Comparison of ENCODE assay signal across 9 mouse cellular contexts in the genomic region with DNA sequence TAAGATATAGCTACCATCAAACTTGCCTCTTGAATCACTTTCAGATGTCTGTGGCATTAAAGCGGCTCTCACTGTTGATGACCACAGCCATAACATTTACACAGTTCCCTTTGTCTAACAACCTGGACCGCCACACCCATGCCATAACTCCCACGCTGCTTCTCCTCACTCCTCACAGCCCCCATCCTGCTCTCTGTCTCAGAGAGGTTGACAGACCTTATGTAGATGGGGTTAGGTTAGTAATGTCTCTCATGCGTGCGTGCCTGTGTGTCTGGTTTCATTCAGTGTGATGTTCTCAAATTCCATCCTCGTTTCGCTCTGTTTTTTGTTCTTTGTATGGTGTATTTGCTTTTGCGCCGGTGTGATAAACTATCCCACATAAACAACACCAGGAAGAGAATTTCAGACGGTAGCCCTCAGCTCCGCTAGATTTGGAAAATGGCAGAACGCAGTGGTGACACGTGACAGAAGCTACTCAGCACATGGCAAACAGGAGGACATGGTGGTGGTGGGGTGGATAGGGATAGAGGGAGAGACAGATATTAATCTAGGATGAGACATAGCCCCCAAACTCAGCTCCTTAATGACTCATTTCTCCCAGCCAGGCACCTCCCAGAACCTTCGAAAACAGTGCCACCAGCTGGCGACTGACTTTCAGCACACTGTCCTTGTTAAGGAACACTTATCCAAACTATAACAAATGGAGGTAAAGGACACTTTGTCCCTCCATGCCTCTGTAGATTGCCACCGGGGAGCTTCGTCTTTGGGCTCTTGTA.
DNase-seq lines count a peak whose midpoint lies in the region; ATAC-seq and TF ChIP-seq lines count a peak whose summit lies in the region.
"Had no signal": no experiment of that assay in that cellular context is flagged by ENCODE, and none has a peak within 500 bp of the region (broad histone marks: within the 10 kb centered on the region; RNA-seq: fewer than 3 reads in every experiment).

No protein-coding gene starts in this region.

- no peaks in the 10 kb centered on the region for H3K9me3 ChIP-seq in neural tube, embryonic 11.5 days (ENCODE audit: control insufficient read depth, low read length)
- H3K9me3 ChIP-seq: G1E had no signal

- H3K4me2 ChIP-seq in neural tube, embryonic 11.5 days (ENCODE audit: low read depth) = no peak overlapping the region

- no peaks in the 10 kb centered on the region for H3K4me1 ChIP-seq in neural tube, embryonic 11.5 days (ENCODE audit: control insufficient read depth, insufficient read depth, low read length)

- DNase-seq in adrenal gland, postnatal 36 days = peak; percentile 46 to 53
- DNase-seq in adrenal gland, postnatal 25 days = no peak
- peak; percentile 38 for DNase-seq in neural tube, embryonic 11.5 days (ENCODE audit: low spot score)
- DNase-seq in neural tube, embryonic 10.5 days (ENCODE audit: extremely low spot score, low spot score) = no peak
- DNase-seq in heart, adult 8-10 months (ENCODE audit: low spot score) = peak; percentile 49
- peak in 1 of 2 experiments; percentile 27 for DNase-seq in layer of hippocampus, adult 2 months (ENCODE audit: low spot score in 2 of 2)
- peak; percentile 31 to 67 for DNase-seq in right cerebral cortex, postnatal 10 days (ENCODE audit: low spot score in 2 of 2)

- H3K9ac ChIP-seq in neural tube, embryonic 11.5 days (ENCODE audit: low read length) = no peak overlapping the region

- TF ChIP-seq CTCF in layer of hippocampus, adult 2 months (conservative IDR thresholded peaks at IDR 0.05) = peak; percentile 75

- 76% methylated on average over 17 of the region's 17 CpGs for WGBS in neural tube, embryonic 11.5 days

- no peaks in the 10 kb centered on the region for H3K27me3 ChIP-seq in neural tube, embryonic 11.5 days (ENCODE audit: control insufficient read depth, insufficient read depth, low read length)

- no peaks in the 10 kb centered on the region for H3K36me3 ChIP-seq in neural tube, embryonic 11.5 days (ENCODE audit: control insufficient read depth, insufficient read depth, low read length)
- H3K36me3 ChIP-seq: G1E had no signal

- ATAC-seq in neural tube, embryonic 11.5 days (ENCODE audit: insufficient read depth, low FRiP score, low TSS enrichment) = no peak
- ATAC-seq in erythroid progenitor cell, adult 5-6 weeks (replicated peaks; ENCODE audit: low FRiP score, poor library complexity, severe bottlenecking) = no peak

- no peak overlapping the region for H3K27ac ChIP-seq in neural tube, embryonic 11.5 days (ENCODE audit: low read depth, low read length)
- H3K27ac ChIP-seq in layer of hippocampus, adult 2 months = no peak overlapping the region

- H3K4me3 ChIP-seq in neural tube, embryonic 11.5 days (ENCODE audit: low read depth, low read length) = no peak overlapping the region
- no peak overlapping the region for H3K4me3 ChIP-seq in layer of hippocampus, adult 2 months

Comparison
In these comparisons a context has a peak if more than half of its experiments do, and no peak if none do; other contexts are left out.
1. DNase-seq: peak in adrenal gland, postnatal 36 days (2 of 2), neural tube, embryonic 11.5 days (single experiment), heart, adult 8-10 months (single experiment) and right cerebral cortex, postnatal 10 days (2 of 2); none in adrenal gland, postnatal 25 days (single experiment) and neural tube, embryonic 10.5 days (single experiment).